Mouse (Mus musculus): ENCODE measurements around the gene Slc15a1.
"Not testable (repeated sequence)": the region's sequence is repeated elsewhere in the genome, so short reads cannot be mapped to it uniquely, and the experiment has no call there.

The Slc15a1 gene

GRCm38 (mm10) chr14:121425004-121425793 is 79.9 kb downstream of the Slc15a1 start:
- Histone ChIP-seq H3K27me3 (ENCODE audit: insufficient read depth, low read length) (no peaks in the 10 kb centered on the region), H3K4me1 (replicated peaks; ENCODE audit: low read depth, low read length) (peaks cover 29% of the 10 kb centered on the region), H3K36me3 (ENCODE audit: insufficient read depth, low read length) (no peaks in the 10 kb centered on the region), H3K9me3 (ENCODE audit: low read length) (no peaks in the 10 kb centered on the region), H3K4me3 (replicated peaks; ENCODE audit: low read length) (no peak overlapping the region)
- TF ChIP-seq POU5F1 (IDR thresholded peaks at IDR 0.05; ENCODE audit: borderline replicate concordance, low read length) (no peak), NANOG (IDR thresholded peaks at IDR 0.05; ENCODE audit: borderline replicate concordance, low read length) (no peak), CTCF (conservative IDR thresholded peaks at IDR 0.05; ENCODE audit: low read length) (no peak)

GRCm38 (mm10) chr14:121423341-121423751 is 81.7 kb downstream of the Slc15a1 start:
- TF ChIP-seq POU5F1 (IDR thresholded peaks at IDR 0.05; ENCODE audit: borderline replicate concordance, low read length) (no peak), NANOG (IDR thresholded peaks at IDR 0.05; ENCODE audit: borderline replicate concordance, low read length) (no peak), CTCF (conservative IDR thresholded peaks at IDR 0.05; ENCODE audit: low read length) (no peak)
- peaks cover 25% of the 10 kb centered on the region for H3K4me1 ChIP-seq (replicated peaks; ENCODE audit: low read depth, low read length)
- H3K4me3 ChIP-seq (replicated peaks; ENCODE audit: low read length): no peak overlapping the region
- no peaks in the 10 kb centered on the region for H3K36me3 ChIP-seq (ENCODE audit: insufficient read depth, low read length)
- H3K9me3 ChIP-seq (ENCODE audit: low read length): no peaks in the 10 kb centered on the region
- no peaks in the 10 kb centered on the region for H3K27me3 ChIP-seq (ENCODE audit: insufficient read depth, low read length)

GRCm38 (mm10) chr14:121422664-121423340 is 82.2 kb downstream of the Slc15a1 start:
- no peak for TF ChIP-seq NANOG (IDR thresholded peaks at IDR 0.05; ENCODE audit: borderline replicate concordance, low read length)
- no peak for TF ChIP-seq CTCF (conservative IDR thresholded peaks at IDR 0.05; ENCODE audit: low read length)
- no peak for TF ChIP-seq POU5F1 (IDR thresholded peaks at IDR 0.05; ENCODE audit: borderline replicate concordance, low read length)
- no peak overlapping the region for H3K4me3 ChIP-seq (replicated peaks; ENCODE audit: low read length)
- no peaks in the 10 kb centered on the region for H3K27me3 ChIP-seq (ENCODE audit: insufficient read depth, low read length)
- peaks cover 21% of the 10 kb centered on the region for H3K4me1 ChIP-seq (replicated peaks; ENCODE audit: low read depth, low read length)
- no peaks in the 10 kb centered on the region for H3K36me3 ChIP-seq (ENCODE audit: insufficient read depth, low read length)
- no peaks in the 10 kb centered on the region for H3K9me3 ChIP-seq (ENCODE audit: low read length)

- Histone ChIP-seq H3K4me3 (replicated peaks; ENCODE audit: low read length) (no peak overlapping the region), H3K4me1 (replicated peaks; ENCODE audit: low read depth, low read length) (peaks cover 18% of the 10 kb centered on the region), H3K36me3 (ENCODE audit: insufficient read depth, low read length) (no peaks in the 10 kb centered on the region), H3K27me3 (ENCODE audit: insufficient read depth, low read length) (no peaks in the 10 kb centered on the region), H3K9me3 (ENCODE audit: low read length) (no peaks in the 10 kb centered on the region)
- TF ChIP-seq CTCF (conservative IDR thresholded peaks at IDR 0.05; ENCODE audit: low read length) (no peak), NANOG (IDR thresholded peaks at IDR 0.05; ENCODE audit: borderline replicate concordance, low read length) (no peak), POU5F1 (IDR thresholded peaks at IDR 0.05; ENCODE audit: borderline replicate concordance, low read length) (no peak)
These were observed 83.1 kb downstream of the Slc15a1 start for GRCm38 (mm10) chr14:121422000-121422399.

- peaks cover under 1% of the 10 kb centered on the region for H3K4me1 ChIP-seq (replicated peaks; ENCODE audit: low read depth, low read length)
- TF ChIP-seq CTCF (conservative IDR thresholded peaks at IDR 0.05; ENCODE audit: low read length) (no peak), POU5F1 (IDR thresholded peaks at IDR 0.05; ENCODE audit: borderline replicate concordance, low read length) (no peak), NANOG (IDR thresholded peaks at IDR 0.05; ENCODE audit: borderline replicate concordance, low read length) (no peak)
- no peaks in the 10 kb centered on the region for H3K9me3 ChIP-seq (ENCODE audit: low read length)
- no peaks in the 10 kb centered on the region for H3K27me3 ChIP-seq (ENCODE audit: insufficient read depth, low read length)
- no peaks in the 10 kb centered on the region for H3K36me3 ChIP-seq (ENCODE audit: insufficient read depth, low read length)
- H3K4me3 ChIP-seq (replicated peaks; ENCODE audit: low read length): no peak overlapping the region
These were observed 87.5 kb downstream of the Slc15a1 start for GRCm38 (mm10) chr14:121417594-121417993.

- H3K4me3 ChIP-seq (replicated peaks; ENCODE audit: low read length): no peak overlapping the region
- H3K4me1 ChIP-seq (replicated peaks; ENCODE audit: low read depth, low read length): no peaks in the 10 kb centered on the region
- no peaks in the 10 kb centered on the region for H3K9me3 ChIP-seq (ENCODE audit: low read length)
- H3K36me3 ChIP-seq (ENCODE audit: insufficient read depth, low read length): no peaks in the 10 kb centered on the region
- no peak for TF ChIP-seq CTCF (conservative IDR thresholded peaks at IDR 0.05; ENCODE audit: low read length)
- no peak for TF ChIP-seq NANOG (IDR thresholded peaks at IDR 0.05; ENCODE audit: borderline replicate concordance, low read length)
- TF ChIP-seq POU5F1 (IDR thresholded peaks at IDR 0.05; ENCODE audit: borderline replicate concordance, low read length): no peak
- H3K27me3 ChIP-seq (ENCODE audit: insufficient read depth, low read length): no peaks in the 10 kb centered on the region
These were observed 88.3 kb downstream of the Slc15a1 start for GRCm38 (mm10) chr14:121416626-121417319.

GRCm38 (mm10) chr14:121414635-121415241 is 90.3 kb downstream of the Slc15a1 start:
- Histone ChIP-seq H3K4me1 (replicated peaks; ENCODE audit: low read depth, low read length) (no peaks in the 10 kb centered on the region), H3K27me3 (ENCODE audit: insufficient read depth, low read length) (no peaks in the 10 kb centered on the region), H3K9me3 (ENCODE audit: low read length) (no peaks in the 10 kb centered on the region), H3K36me3 (ENCODE audit: insufficient read depth, low read length) (no peaks in the 10 kb centered on the region), H3K4me3 (replicated peaks; ENCODE audit: low read length) (no peak overlapping the region)
- no peak for TF ChIP-seq POU5F1 (IDR thresholded peaks at IDR 0.05; ENCODE audit: borderline replicate concordance, low read length)
- TF ChIP-seq NANOG (IDR thresholded peaks at IDR 0.05; ENCODE audit: borderline replicate concordance, low read length): no peak
- TF ChIP-seq CTCF (conservative IDR thresholded peaks at IDR 0.05; ENCODE audit: low read length): no peak

- not testable (repeated sequence) for H3K4me3 ChIP-seq (replicated peaks; ENCODE audit: low read length); H3K4me1 ChIP-seq (replicated peaks; ENCODE audit: low read depth, low read length); H3K27me3 ChIP-seq (ENCODE audit: insufficient read depth, low read length); H3K36me3 ChIP-seq (ENCODE audit: insufficient read depth, low read length); H3K9me3 ChIP-seq (ENCODE audit: low read length)
These were observed 91.3 kb downstream of the Slc15a1 start for GRCm38 (mm10) chr14:121413726-121414125.
